Mouse (Mus musculus) right cerebral cortex, postnatal 10 days (tissue): ENCODE results near the gene Fmnl1.

Source experiments
- DNase-seq, 2 experiments: peaks; one replicate each; pipeline ENCODE4 v3.0.0; 2021; ENCODE audit warnings: low spot score in 2 of 2

Gene Fmnl1

GRCm38 (mm10) chr11:103170494-103171285 lies at the start of gene Fmnl1:
TSS of gene Fmnl1 (plus strand) at chr11:103171107.
- DNase-seq, result peak; percentile 74 to 76

- DNase-seq, result peak; percentile 84
Measured at GRCm38 (mm10) chr11:103131701-103132575, 39.0 kb upstream of the Fmnl1 start, which contains the start of gene Hexim2. TSS of gene Hexim2 (plus strand) at chr11:103132429.

- peak; percentile 100 for DNase-seq
Measured at GRCm38 (mm10) chr11:103132576-103133455, 38.1 kb upstream of the Fmnl1 start.

GRCm38 (mm10) chr11:103133456-103134185 lies 37.3 kb upstream of the Fmnl1 start:
- DNase-seq, result peak in 1 of 2 experiments; percentile 37

- DNase-seq, result no peak
Measured at GRCm38 (mm10) chr11:103134221-103134620, 36.7 kb upstream of the Fmnl1 start.

GRCm38 (mm10) chr11:103136039-103136577 lies 34.8 kb upstream of the Fmnl1 start:
- no peak for DNase-seq

- DNase-seq, result peak in 1 of 2 experiments; percentile 26
Measured at GRCm38 (mm10) chr11:103139951-103140762, 30.8 kb upstream of the Fmnl1 start.

GRCm38 (mm10) chr11:103140763-103141100 lies 30.2 kb upstream of the Fmnl1 start:
- no peak for DNase-seq

- peak; percentile 52 to 64 for DNase-seq
Measured at GRCm38 (mm10) chr11:103141101-103141943, 29.6 kb upstream of the Fmnl1 start.

GRCm38 (mm10) chr11:103141944-103142255 lies 29.0 kb upstream of the Fmnl1 start:
- no peak for DNase-seq

- peak; percentile 94 to 95 for DNase-seq
Measured at GRCm38 (mm10) chr11:103142441-103143182, 28.3 kb upstream of the Fmnl1 start.

GRCm38 (mm10) chr11:103144309-103145285 lies 26.3 kb upstream of the Fmnl1 start:
- DNase-seq, result no peak

GRCm38 (mm10) chr11:103146386-103146785 lies 24.5 kb upstream of the Fmnl1 start:
- no peak for DNase-seq

GRCm38 (mm10) chr11:103147766-103148165 lies 23.1 kb upstream of the Fmnl1 start:
- no peak for DNase-seq

GRCm38 (mm10) chr11:103149771-103150170 lies 21.1 kb upstream of the Fmnl1 start:
- DNase-seq, result no peak

GRCm38 (mm10) chr11:103158621-103159478 lies 12.1 kb upstream of the Fmnl1 start:
- peak; percentile 90 to 94 for DNase-seq
